Mouse (Mus musculus) olfactory bulb, adult 2 months (tissue): Measurements from ENCODE around the gene Efcab5.

Source experiments
- CTCF ChIP-seq: fragments of 200-500 bp; IDR thresholded peaks from 2 replicates; pipeline ENCODE4 v1.5.1; 2012; ENCODE audit warnings: low read depth, mild to moderate bottlenecking, low read length, moderate library complexity; ENCODE audit not compliant: insufficient read depth
- POLR2A ChIP-seq: fragments of 200-500 bp; IDR thresholded peaks from 2 replicates; pipeline ENCODE4 v1.6.1; 2012; ENCODE audit warnings: mild to moderate bottlenecking, low read depth, low read length, moderate library complexity; ENCODE audit not compliant: insufficient read depth

- TF ChIP-seq CTCF (no peak), POLR2A (no peak)
Measured at GRCm38 (mm10) chr11:77199636-77200035, 10.9 kb upstream of the Efcab5 start.
